Mouse (Mus musculus) cortical plate, adult 2 months (tissue): Measurements from ENCODE around the gene Shox2. TPM values are rescaled to one million over a fixed set of nuclear protein-coding genes. Genes with fewer than 3 reads are reported as not detected.

ENCODE experiments used
- H3K27ac ChIP-seq: fragments of 200-500 bp; 2 replicates; pipeline ENCODE4 v1.5.1; 2012; ENCODE audit warnings: low read length, control low read depth, inconsistent platforms; ENCODE audit not compliant: insufficient read depth
- H3K4me1 ChIP-seq: fragments of 200-500 bp; 2 replicates; pipeline ENCODE4 v1.6.1; 2011; ENCODE audit warnings: low read length; ENCODE audit not compliant: control insufficient read depth, insufficient read depth
- H3K4me3 ChIP-seq: fragments of 200-500 bp; 2 replicates; pipeline ENCODE4 v1.5.1; 2011; ENCODE audit warnings: mild to moderate bottlenecking, low read length, control low read depth; ENCODE audit not compliant: insufficient read depth
- CTCF ChIP-seq: fragments of 200-500 bp; IDR thresholded peaks from 2 replicates; pipeline ENCODE4 v1.5.1; 2011; ENCODE audit warnings: mild to moderate bottlenecking, control low read depth, low read length; ENCODE audit not compliant: insufficient read depth; ENCODE audit errors: extremely low read depth
- POLR2A ChIP-seq: fragments of 200-500 bp; IDR thresholded peaks from 2 replicates; pipeline ENCODE4 v1.6.1; 2011; ENCODE audit warnings: mild to moderate bottlenecking, low read length, control low read depth; ENCODE audit not compliant: insufficient read depth; ENCODE audit errors: extremely low read depth
- polyA plus RNA-seq: library from polyadenylated mRNA; depleted of rRNA; stranded (reverse); fragments of >200 nt; gene quantifications from 2 replicates; pipeline ENCODE4 v1.2.3, GENCODE M21; 2012

The Shox2 gene
- polyA plus RNA-seq, 1 experiment, result not detected

DNA sequence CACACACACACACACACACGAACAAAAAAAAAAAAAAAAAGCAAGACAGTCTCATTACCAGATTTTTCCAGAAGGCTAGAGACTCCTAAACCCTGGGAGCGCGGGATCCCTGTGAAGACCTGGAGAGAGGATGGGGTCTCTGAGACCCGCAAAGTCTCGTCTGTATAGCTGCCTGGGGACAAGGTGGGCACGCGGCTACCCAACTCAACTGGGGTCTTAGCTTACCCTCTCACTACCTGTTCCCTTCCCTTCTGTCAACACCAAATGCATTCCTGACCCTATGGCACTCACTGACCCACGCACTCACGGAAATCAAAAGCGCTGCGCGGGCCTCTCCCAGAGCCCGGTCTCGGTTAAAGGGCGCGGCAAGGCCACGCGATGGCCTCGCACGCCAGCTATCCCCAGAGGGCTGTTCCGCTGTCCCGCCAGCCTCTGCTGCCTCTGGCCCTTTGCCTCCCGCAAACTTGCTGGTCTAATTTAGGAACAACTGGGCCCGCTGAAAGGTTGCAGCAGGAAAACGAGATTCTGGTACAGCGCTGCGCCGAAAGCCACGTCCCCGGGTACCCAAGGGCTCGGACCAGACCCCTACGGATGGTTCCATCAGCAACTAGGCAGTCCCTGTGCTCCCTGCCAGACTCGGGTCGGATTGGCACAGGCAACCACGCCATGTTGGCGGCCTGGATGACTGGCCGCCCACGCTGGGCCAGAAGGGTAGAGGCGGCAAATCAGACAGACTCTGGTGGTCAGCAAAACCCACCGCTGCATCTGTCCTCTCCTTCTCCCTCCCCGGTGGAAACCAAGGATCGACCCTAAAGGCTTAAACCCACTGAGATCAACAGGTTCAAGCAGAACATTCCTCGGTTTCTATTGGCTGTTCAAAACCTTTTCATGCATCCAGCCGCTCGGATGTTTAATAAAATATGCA, 2.9 kb downstream of the Shox2 start:
- no peak overlapping the region for H3K27ac ChIP-seq
- H3K4me1 ChIP-seq, result no peaks in the 10 kb centered on the region
- H3K4me3 ChIP-seq, result no peak overlapping the region
- TF ChIP-seq POLR2A, result no peak
- no peak for TF ChIP-seq CTCF

DNA sequence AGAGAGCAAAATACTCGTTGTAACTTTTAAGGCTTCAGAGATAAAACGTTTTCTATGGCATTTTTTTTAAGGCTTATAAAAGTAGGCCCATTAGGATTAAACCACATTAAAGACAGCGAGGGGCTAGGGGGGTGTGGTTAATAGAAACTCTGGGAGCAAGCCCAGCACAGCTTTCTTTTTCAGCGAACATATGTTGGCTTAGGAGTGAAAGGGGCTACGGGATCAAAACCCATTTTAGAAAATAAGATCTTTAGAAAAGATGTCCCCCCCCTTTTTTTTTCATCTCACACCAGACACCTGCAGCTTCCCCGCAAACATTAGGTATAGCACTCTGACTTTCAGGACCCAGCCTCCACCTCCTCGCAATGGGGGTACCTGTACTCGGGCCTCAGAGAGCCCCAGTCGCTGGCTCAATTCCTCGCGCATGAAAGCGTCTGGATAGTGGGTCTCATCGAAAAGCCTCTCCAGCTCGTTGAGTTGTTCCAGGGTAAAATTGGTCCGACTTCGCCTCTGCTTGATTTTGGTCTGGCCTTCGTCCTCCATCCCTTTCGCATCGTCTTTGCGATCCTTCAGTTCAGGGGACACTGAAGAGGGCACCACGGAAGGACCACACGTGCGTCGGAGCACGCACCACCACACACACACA, 3.6 kb downstream of the Shox2 start:
- Histone ChIP-seq H3K4me3 (no peak overlapping the region), H3K27ac (no peak overlapping the region), H3K4me1 (no peaks in the 10 kb centered on the region)
- TF ChIP-seq CTCF (no peak), POLR2A (no peak)

DNA sequence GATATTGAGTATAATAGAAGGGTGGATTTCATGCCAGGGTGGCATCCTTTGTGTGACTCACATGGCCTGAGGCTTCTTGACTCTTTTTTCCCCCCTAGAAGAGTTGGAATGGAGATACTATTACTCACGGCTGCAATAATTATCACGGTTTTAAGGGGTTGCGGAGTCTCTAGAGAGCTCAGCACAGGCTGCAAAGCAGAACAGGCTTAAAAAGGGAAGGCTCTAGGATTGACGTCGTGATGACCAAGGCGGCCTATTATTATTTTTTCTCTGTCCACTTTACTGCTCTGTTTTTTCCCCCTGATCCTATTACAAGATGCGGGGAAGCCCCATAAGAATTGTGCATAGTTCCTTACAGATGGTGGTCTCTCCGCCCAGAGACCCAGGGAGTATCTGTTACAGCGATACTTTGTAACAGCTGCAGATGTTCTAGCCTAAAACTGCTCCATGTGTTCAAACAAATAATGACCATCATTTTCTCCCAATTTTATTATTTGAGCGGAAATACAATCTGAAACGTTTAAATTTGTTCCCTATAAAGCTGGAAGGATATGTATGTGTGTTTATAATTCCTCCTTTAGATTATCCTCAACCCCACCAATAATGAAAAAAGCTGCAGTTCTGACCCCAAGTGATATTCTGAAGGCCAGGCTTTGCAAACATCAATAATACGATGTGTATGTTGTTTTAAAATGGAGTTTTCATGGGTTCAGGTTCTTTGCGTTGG, 4.5 kb downstream of the Shox2 start:
- TF ChIP-seq POLR2A, result no peak
- no peak for TF ChIP-seq CTCF
- no peak overlapping the region for H3K4me3 ChIP-seq

DNA sequence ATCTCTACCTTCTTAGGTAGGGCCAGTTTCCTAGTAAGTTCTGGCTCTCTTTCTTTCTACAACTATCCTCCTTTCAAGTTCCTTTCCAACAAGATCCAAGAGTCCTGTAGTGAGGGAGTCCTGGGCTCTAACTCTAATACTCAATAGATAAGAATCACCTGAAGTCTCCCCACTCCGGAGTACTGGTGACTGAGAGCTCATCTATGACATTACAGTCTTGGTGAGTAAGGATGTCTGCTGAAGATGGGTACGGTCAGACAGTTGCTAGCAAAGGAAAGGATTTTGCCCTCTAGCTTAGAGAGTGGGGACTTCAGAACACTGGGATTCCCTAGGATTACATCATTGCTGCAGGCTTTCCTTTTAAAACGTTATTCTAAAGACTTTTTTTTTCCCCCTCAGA, 7.1 kb downstream of the Shox2 start:
- TF ChIP-seq POLR2A, result no peak
- TF ChIP-seq CTCF, result no peak
- H3K4me3 ChIP-seq, result no peak overlapping the region
- H3K27ac ChIP-seq, result no peak overlapping the region

More for the DNA sequence above, 4.5 kb downstream of the Shox2 start:
- no peaks in the 10 kb centered on the region for H3K4me1 ChIP-seq
- H3K27ac ChIP-seq, result no peak overlapping the region

DNA sequence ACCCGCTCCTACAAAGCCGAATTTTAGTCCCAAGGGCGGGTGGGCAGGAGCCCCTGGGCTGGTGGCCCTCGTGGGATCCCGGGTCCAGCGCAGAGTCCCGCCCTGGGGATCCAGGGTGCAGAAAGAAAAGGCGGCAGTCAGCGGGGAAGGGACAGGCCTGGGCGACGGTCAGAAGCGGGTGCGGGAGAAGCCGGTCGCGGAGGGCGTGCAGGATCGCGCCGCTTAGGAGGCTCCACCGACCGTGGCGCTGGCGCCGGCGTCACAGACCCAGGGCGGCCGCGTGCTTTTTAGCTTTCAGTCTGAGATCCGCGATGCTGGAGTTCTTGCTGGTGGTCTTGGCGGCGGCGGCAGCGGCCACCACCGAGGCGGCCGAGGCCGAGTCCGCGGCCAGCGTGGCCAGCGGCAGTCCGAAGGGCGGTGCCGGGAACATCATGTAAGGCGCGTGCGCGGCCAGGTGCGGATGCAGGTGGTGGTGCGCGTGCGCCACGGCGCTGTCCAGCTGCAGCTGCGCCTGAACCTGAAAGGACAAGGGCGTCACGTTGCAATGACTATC, 8.1 kb downstream of the Shox2 start:
- no peak overlapping the region for H3K4me3 ChIP-seq
- TF ChIP-seq CTCF (no peak), POLR2A (no peak)
- no peaks in the 10 kb centered on the region for H3K4me1 ChIP-seq
- H3K27ac ChIP-seq, result no peak overlapping the region

More for the DNA sequence above, 7.1 kb downstream of the Shox2 start:
- H3K4me1 ChIP-seq, result no peaks in the 10 kb centered on the region

DNA sequence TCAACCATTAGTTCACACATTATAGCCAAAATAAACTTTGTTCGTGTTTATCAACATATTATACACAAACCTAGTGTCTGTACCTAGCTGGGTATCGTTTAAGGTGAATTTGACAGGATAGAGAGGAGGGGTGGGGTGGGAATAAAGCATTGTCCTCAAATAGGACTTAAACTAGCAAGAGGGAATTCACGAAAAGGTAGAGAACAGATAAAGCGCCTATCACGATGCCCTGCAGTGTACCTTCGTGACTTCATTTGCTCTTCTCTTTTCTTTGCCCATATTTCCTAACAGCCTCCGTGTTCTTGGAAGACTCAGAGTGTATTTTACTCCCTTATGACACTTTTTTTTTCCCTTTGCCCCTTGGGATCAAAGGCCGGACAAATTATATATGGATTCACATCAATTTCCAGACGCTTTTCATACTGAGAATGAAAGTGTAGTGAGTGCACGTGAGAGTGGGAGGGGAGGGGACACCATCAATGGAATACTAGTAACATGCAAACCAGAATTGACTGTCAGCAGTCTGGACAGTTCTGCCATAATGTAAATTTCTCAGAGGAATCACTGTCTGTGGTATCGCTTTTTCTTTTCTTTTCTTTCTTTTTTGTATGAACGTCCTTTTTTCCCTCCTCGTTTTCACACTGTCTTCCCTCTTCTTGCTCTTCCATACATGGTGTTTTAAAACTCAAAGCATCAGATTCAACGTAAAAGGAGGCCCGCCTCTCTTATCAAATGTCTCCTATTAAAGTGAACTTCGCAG, 9.2 kb downstream of the Shox2 start:
- H3K27ac ChIP-seq, result no peak overlapping the region
- no peak overlapping the region for H3K4me3 ChIP-seq
- no peaks in the 10 kb centered on the region for H3K4me1 ChIP-seq
- no peak for TF ChIP-seq POLR2A
- TF ChIP-seq CTCF, result no peak

DNA sequence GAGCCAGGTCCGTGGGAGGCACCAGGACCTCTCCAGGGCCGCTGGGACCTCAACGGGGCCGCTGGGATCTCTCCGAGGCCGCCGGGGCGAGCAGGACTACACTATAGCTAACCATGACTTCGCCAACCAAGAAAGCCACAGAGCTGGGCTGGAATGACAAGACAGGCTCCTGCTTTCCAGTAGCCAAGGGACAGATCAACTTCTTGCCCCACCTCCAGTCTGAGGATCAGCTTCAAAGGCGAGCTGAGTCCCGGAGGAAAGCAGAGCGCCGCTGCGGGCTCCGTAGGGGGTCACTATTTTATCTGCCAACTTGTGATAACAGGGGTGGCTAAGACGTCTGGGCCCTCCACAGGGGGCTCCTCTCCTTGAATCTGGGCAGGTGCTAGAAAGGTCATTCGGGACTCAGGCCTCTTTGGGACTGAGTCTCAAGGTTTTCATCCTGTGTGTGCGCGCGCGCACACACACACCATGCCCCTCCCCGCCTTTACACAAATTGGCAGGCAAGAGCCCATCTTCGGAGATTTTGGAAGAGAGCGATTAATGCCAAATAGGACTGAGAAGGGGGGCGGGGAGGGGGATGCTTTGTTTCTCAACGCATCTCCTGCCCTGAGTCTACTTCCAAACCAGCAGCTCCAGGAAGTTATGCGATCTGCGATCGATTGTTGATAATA, 10.8 kb downstream of the Shox2 start:
- H3K4me1 ChIP-seq, result no peaks in the 10 kb centered on the region
- TF ChIP-seq POLR2A, result no peak
- TF ChIP-seq CTCF, result no peak
- no peak overlapping the region for H3K27ac ChIP-seq
- no peak overlapping the region for H3K4me3 ChIP-seq

DNA sequence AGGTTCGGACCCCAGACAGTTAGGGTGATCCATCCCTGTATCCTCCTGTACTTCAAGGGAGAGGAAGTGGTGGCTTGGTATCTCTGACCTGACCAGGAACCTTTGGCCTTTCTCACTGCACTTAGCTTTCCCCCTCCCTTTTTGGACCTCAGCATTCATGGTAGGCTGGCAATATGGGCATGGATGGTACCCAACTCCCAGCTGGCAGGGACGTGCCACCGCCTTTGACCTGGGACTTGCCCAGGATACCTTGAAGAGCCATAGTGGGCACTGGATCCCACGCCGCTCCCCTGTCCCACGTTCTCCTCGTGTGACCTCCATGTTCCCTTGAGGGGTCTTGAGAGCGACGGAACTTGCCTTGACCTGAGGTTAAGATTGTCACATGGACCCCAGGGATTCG, 11.3 kb downstream of the Shox2 start:
- Histone ChIP-seq H3K27ac (no peak overlapping the region), H3K4me1 (no peaks in the 10 kb centered on the region), H3K4me3 (no peak overlapping the region)
- TF ChIP-seq POLR2A (no peak), CTCF (no peak)
